Mouse (Mus musculus) stomach, postnatal 0 days (tissue): Measurements from ENCODE around the gene S100a13.

Source experiments
- CTCF ChIP-seq: IDR thresholded peaks from 2 replicates; pipeline ENCODE4 v1.5.1; 2016; ENCODE audit warnings: antibody characterized with exemption, low read depth, mild to moderate bottlenecking, moderate library complexity
- EP300 ChIP-seq: optimal IDR thresholded peaks from 2 replicates; pipeline ENCODE3; 2016; ENCODE audit warnings: antibody characterized with exemption

GRCm38 (mm10) chr3:90535446-90535845, 21.2 kb downstream of the S100a13 start:
- TF ChIP-seq EP300 (no peak), CTCF (no peak)
